Mouse (Mus musculus): ENCODE data around the gene Ddx55.
"Not testable (repeated sequence)": the region's sequence is repeated elsewhere in the genome, so short reads cannot be mapped to it uniquely, and the experiment has no call there.

The Ddx55 gene

GRCm38 (mm10) chr5:124538813-124539792 lies 13.6 kb upstream of the Ddx55 start:
- peak; percentile 68 for DNase-seq (ENCODE audit: extremely low read depth, insufficient read length, low spot score)

- DNase-seq (ENCODE audit: extremely low read depth, insufficient read length, low spot score): no peak
These were observed 12.8 kb upstream of the Ddx55 start for GRCm38 (mm10) chr5:124539905-124540304.

DNA sequence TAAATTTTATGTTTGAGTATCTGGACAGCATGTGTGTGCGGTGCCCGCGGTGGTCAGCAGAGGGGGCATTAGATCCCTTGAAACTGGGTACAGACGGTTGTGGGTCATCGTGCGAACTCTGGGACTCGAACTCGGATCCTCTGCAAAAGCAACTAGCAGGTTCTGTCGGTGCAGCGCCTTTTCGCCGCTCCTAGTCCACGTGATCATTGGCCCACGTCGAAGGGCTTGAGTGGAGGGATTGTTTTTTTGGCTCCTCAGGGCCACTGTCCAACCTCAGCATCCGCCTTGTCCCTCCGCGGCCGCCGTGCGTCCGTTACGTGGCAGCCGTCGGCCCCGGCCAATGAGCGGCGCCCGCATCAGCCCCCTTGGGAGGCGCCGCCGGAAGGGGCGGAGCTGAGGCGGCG lies 12.3 kb upstream of the Ddx55 start, which contains the start of gene Tmed2:
TSS of gene Tmed2 (plus strand) at position 313 of the 404 bp plus-strand sequence.
- DNase-seq (ENCODE audit: extremely low read depth, insufficient read length, low spot score): peak; percentile 97

DNA sequence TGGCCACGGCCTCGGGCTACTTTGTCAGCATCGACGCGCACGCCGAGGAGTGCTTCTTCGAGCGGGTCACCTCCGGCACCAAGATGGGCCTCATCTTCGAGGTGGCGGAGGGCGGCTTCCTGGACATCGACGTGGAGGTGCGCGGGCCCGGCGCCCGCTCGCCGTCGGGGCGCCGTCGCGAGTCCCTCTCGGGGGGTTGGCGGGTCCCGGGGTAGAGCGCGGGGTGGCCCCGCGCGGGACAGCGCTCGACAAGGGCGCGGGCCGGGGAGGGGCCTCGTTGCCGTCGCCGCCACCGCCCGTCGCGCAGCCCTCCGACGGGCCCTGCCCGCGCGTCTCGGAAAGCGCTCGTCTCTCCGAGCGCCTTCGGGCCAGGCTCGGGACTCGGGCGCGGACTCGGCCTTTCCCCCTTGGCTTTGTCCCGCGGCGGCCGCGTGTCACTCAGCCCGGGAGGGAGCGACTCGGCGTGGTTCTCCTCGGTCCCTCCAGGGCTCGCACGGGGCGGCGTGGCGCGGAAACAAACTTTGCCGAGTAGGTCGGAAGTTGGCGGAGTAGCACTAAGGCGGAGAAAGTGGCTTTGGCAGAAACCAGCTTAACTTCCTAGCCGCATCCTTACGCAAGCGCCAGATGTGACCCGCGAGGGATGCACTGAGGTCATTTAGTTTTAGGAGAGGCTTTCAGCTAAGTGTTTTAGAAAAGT lies 11.6 kb upstream of the Ddx55 start:
- DNase-seq (ENCODE audit: extremely low read depth, insufficient read length, low spot score): peak; percentile 78

GRCm38 (mm10) chr5:124541602-124541973 lies 11.1 kb upstream of the Ddx55 start:
- no peak for DNase-seq (ENCODE audit: extremely low read depth, insufficient read length, low spot score)

GRCm38 (mm10) chr5:124550737-124551136 lies 1.9 kb upstream of the Ddx55 start:
- DNase-seq (ENCODE audit: extremely low read depth, insufficient read length, low spot score): not testable (repeated sequence)

GRCm38 (mm10) chr5:124551349-124552093 lies 1.1 kb upstream of the Ddx55 start:
- not testable (repeated sequence) for DNase-seq (ENCODE audit: extremely low read depth, insufficient read length, low spot score)

DNA sequence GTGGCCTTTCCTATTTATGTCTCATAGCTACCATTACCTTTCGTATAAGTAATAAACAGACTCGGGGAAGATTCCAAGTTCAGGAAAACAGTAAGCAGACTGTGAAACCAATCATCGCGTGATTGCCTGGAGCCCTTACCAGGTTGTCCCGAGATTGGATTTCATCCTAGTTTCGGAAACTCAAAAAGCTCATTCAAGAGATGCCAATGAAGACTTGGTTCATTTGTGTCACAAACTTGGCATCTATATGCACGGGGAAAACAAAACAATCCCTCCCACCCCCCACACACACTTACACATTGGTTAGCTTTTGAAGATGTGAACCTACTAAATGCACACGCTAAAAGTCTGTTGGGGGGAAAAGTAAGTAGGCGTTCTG lies 581 bp upstream of the Ddx55 start:
- DNase-seq (ENCODE audit: extremely low read depth, insufficient read length, low spot score): no peak

- DNase-seq (ENCODE audit: extremely low read depth, insufficient read length, low spot score): no peak
These were observed 943 bp downstream of the Ddx55 start for GRCm38 (mm10) chr5:124553607-124554006.

- no peak for DNase-seq (ENCODE audit: extremely low read depth, insufficient read length, low spot score)
These were observed 2.5 kb downstream of the Ddx55 start for GRCm38 (mm10) chr5:124555145-124555544.

GRCm38 (mm10) chr5:124571068-124571467 lies 18.4 kb downstream of the Ddx55 start:
- no peak for DNase-seq (ENCODE audit: extremely low read depth, insufficient read length, low spot score)

DNA sequence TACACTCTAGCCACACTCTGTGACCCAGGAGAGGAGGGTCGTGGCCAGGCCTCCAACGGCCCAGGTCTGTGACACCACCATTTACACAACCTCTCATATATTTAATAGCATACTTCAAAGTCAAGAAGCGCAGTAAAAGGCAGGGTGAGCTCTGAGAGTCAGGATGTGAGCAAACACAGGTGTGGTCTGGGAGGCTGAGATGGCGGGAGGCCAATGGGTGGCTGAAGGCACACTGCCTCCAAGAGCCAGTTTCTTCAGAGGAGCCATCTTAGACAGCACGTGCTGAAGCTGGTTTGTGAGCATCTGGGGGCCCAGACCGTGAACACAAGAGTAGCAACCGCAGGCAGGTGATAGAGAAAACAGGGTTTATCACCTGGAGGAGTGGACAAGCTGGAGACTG lies 22.8 kb downstream of the Ddx55 start:
- DNase-seq (ENCODE audit: extremely low read depth, insufficient read length, low spot score): no peak

DNA sequence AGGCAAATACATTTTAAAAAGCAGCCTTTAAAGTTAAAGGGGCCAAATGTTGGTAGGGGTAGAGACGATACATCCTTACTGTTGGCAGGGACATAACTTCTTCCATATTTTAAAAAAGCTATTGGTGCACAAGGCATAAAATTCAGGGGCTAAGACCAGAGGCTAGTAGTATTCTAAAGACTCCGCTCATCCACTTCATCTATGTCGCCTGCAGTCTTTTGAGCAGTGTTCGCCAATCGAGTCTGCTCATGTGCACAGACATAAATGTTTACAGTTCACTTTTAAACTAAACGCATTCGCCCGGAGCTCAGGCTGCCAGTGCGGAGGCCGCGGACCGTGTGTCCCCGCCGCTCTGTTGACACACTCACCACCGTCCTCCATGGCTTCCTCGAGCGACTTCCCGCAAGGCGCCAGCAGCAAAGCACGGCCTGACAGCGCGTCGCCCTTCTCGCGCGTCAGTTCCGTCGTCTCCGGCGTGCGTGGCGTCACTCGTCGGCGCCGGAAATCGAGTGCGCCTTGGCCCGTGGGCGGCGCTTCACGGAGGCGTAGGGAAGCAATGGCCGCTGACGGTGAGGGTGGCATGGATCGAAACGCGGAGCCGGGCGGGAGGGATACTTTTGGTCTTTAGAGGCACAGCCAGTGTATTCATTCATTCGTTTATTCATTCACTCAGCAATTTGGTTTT lies 26.1 kb downstream of the Ddx55 start, which contains the start of the genes Eif2b1 and Gtf2h3:
TSS of gene Eif2b1 (minus strand) at position 499 of the 685 bp plus-strand sequence.
TSS of gene Gtf2h3 (plus strand) at position 508 of the 685 bp plus-strand sequence.
- peak; percentile 96 for DNase-seq (ENCODE audit: extremely low read depth, insufficient read length, low spot score)

- DNase-seq (ENCODE audit: extremely low read depth, insufficient read length, low spot score): no peak
These were observed 29.9 kb downstream of the Ddx55 start for GRCm38 (mm10) chr5:124582515-124582914.

DNA sequence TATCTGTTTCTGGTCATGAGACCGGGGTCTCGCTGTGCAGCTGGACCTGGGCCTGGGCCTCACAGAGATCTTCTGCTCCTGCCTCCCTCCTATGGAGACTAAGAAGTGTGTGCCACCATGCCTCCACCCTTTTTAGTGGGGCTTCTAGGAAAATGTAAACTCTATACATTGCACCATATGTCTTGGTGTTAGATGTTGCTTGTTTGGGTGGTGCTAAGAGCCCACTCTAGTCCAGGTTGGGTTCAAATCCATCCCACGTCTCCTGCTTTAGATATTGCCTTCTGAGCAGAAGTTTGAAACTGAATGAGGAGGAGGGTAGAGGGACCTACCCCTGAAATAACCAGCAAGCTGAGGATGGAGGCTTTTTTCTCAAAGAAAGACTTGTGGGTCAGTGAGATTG lies 40.1 kb downstream of the Ddx55 start:
- no peak for DNase-seq (ENCODE audit: extremely low read depth, insufficient read length, low spot score)

- DNase-seq (ENCODE audit: extremely low read depth, insufficient read length, low spot score): peak; percentile 82
These were observed 45.8 kb downstream of the Ddx55 start for GRCm38 (mm10) chr5:124598224-124599174.

DNA sequence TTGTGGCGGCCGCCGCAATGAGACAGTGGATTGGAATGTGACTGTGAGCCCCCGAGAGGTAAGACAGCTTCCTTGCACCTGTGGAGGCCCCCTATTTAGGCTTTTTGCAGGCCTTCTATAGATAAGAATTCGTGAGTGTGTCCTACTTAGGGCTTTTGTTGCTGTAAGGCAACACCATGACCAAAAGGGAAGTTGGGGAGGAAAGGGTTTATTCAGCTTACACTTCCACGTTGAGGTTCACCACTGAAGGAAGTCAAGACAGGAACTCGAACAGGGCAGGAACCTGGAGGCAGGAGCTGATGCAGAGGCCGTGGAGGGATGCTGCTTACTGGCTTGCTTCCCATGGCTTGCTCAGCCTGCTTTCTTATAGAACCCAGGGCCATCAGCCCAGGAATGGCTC lies 47.1 kb downstream of the Ddx55 start:
- DNase-seq (ENCODE audit: extremely low read depth, insufficient read length, low spot score): not testable (repeated sequence)

DNA sequence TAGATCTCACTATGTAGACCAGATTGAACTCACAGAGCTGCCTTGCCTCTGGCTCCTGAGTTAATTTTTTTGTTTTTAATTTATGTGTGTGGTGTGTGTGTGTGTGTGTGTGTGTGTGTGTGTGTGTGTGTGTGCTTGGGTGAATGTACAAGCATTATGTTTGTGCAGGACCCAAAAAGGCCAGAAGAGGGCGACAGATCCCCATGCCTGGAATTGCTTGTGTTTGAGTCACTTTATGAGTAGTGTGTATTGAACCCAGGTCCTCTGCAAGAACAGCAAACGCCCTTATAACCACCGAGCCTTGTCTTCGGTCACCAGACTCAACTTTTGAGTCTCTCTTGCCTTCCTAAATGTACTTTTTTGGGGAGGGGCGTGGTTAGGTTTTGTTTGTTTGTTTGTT lies 49.7 kb downstream of the Ddx55 start:
- DNase-seq (ENCODE audit: extremely low read depth, insufficient read length, low spot score): peak; percentile 39

GRCm38 (mm10) chr5:124604296-124604695 lies 51.6 kb downstream of the Ddx55 start:
- DNase-seq (ENCODE audit: extremely low read depth, insufficient read length, low spot score): no peak
